Mouse (Mus musculus): Measurements from ENCODE around the gene Gm8439. TPM values are rescaled to one million over a fixed set of nuclear protein-coding genes. Genes with fewer than 3 reads are reported as not detected.
"Not testable (repeated sequence)": the region's sequence is repeated elsewhere in the genome, so short reads cannot be mapped to it uniquely, and the experiment has no call there.

The Gm8439 gene
- polyA plus RNA-seq, 1 experiment from 2014 or later, result not detected

GRCm38 (mm10) chr4:120581711-120582110 lies 6.8 kb upstream of the Gm8439 start:
- no peaks in the 10 kb centered on the region for H3K36me3 ChIP-seq
- ATAC-seq (ENCODE audit: borderline replicate concordance, extremely low read depth, low FRiP score, low TSS enrichment), result no peak
- no peak overlapping the region for H3K27ac ChIP-seq
- H3K9ac ChIP-seq, result no peak overlapping the region
- no peak overlapping the region for H3K4me3 ChIP-seq
- no peaks in the 10 kb centered on the region for H3K9me3 ChIP-seq
- no peaks in the 10 kb centered on the region; the same call in 1 of the 2 replicates for H3K27me3 ChIP-seq
- H3K4me1 ChIP-seq, result no peaks in the 10 kb centered on the region
- no peak overlapping the region for H3K4me2 ChIP-seq
- 74% methylated on average over 9 of the region's 9 CpGs for WGBS

GRCm38 (mm10) chr4:120586986-120587385 lies 1.6 kb upstream of the Gm8439 start:
- no peaks in the 10 kb centered on the region for H3K9me3 ChIP-seq
- 71% methylated on average over 1 of the region's 1 CpGs for WGBS
- H3K4me2 ChIP-seq, result no peak overlapping the region
- no peaks in the 10 kb centered on the region for H3K36me3 ChIP-seq
- H3K4me1 ChIP-seq, result 0 out of 2 replicates have a peak, but pooled peaks cover 8% of the 10 kb centered on the region
- no peaks in the 10 kb centered on the region; the same call in none of the 2 replicates for H3K27me3 ChIP-seq
- H3K9ac ChIP-seq, result no peak overlapping the region
- no peak overlapping the region for H3K4me3 ChIP-seq
- no peak for ATAC-seq (ENCODE audit: borderline replicate concordance, extremely low read depth, low FRiP score, low TSS enrichment)
- H3K27ac ChIP-seq, result no peak overlapping the region

- Histone ChIP-seq H3K4me2 (no peak overlapping the region), H3K27ac (no peak overlapping the region), H3K9ac (no peak overlapping the region), H3K36me3 (no peaks in the 10 kb centered on the region), H3K4me1 (0 out of 2 replicates have a peak, but pooled peaks cover 8% of the 10 kb centered on the region), H3K4me3 (no peak overlapping the region), H3K9me3 (no peaks in the 10 kb centered on the region), H3K27me3 (no peaks in the 10 kb centered on the region; the same call in none of the 2 replicates)
- ATAC-seq (ENCODE audit: borderline replicate concordance, extremely low read depth, low FRiP score, low TSS enrichment), result no peak
- WGBS, result 14% methylated on average over 3 of the region's 3 CpGs
These were observed 525 bp downstream of the Gm8439 start for GRCm38 (mm10) chr4:120589070-120589469.

GRCm38 (mm10) chr4:120589815-120590422 lies 1.4 kb downstream of the Gm8439 start:
- Histone ChIP-seq H3K4me3 (no peak overlapping the region), H3K4me2 (no peak overlapping the region), H3K27ac (no peak overlapping the region), H3K9ac (no peak overlapping the region), H3K9me3 (no peaks in the 10 kb centered on the region), H3K27me3 (no peaks in the 10 kb centered on the region; the same call in none of the 2 replicates), H3K36me3 (no peaks in the 10 kb centered on the region), H3K4me1 (0 out of 2 replicates have a peak, but pooled peaks cover 8% of the 10 kb centered on the region)
- peak; percentile 75; the same call in 1 of the 2 replicates for ATAC-seq (ENCODE audit: borderline replicate concordance, extremely low read depth, low FRiP score, low TSS enrichment)
- 25% methylated on average over 5 of the region's 5 CpGs for WGBS

- Histone ChIP-seq H3K36me3 (no peaks in the 10 kb centered on the region), H3K9me3 (no peaks in the 10 kb centered on the region), H3K9ac (no peak overlapping the region), H3K27ac (no peak overlapping the region), H3K4me3 (no peak overlapping the region), H3K27me3 (no peaks in the 10 kb centered on the region; the same call in 1 of the 2 replicates), H3K4me1 (0 out of 2 replicates have a peak, but pooled peaks cover 8% of the 10 kb centered on the region), H3K4me2 (no peak overlapping the region)
- 77% methylated on average over 4 of the region's 4 CpGs for WGBS
- no peak for ATAC-seq (ENCODE audit: borderline replicate concordance, extremely low read depth, low FRiP score, low TSS enrichment)
These were observed 2.4 kb downstream of the Gm8439 start for GRCm38 (mm10) chr4:120590973-120591372.

- H3K36me3 ChIP-seq; H3K4me3 ChIP-seq; H3K9me3 ChIP-seq; H3K27me3 ChIP-seq; H3K4me1 ChIP-seq; ATAC-seq (ENCODE audit: borderline replicate concordance, extremely low read depth, low FRiP score, low TSS enrichment); H3K27ac ChIP-seq; H3K4me2 ChIP-seq; H3K9ac ChIP-seq: not testable (repeated sequence)
- 91% methylated on average over 1 of the region's 1 CpGs for WGBS
These were observed 7.7 kb downstream of the Gm8439 start for GRCm38 (mm10) chr4:120596210-120596609.

- H3K9ac ChIP-seq, result no peak overlapping the region
- no peak for ATAC-seq (ENCODE audit: borderline replicate concordance, extremely low read depth, low FRiP score, low TSS enrichment)
- no peak overlapping the region for H3K27ac ChIP-seq
- H3K4me1 ChIP-seq, result no peaks in the 10 kb centered on the region
- H3K4me2 ChIP-seq, result no peak overlapping the region
- H3K9me3 ChIP-seq, result no peaks in the 10 kb centered on the region
- H3K27me3 ChIP-seq, result no peaks in the 10 kb centered on the region
- WGBS, result 33% methylated on average over 2 of the region's 2 CpGs
- no peak overlapping the region for H3K4me3 ChIP-seq
- no peaks in the 10 kb centered on the region for H3K36me3 ChIP-seq
These were observed 10.4 kb downstream of the Gm8439 start for GRCm38 (mm10) chr4:120598922-120599321.

- no peak overlapping the region for H3K9ac ChIP-seq
- no peak overlapping the region for H3K4me3 ChIP-seq
- H3K27ac ChIP-seq, result no peak overlapping the region
- no peaks in the 10 kb centered on the region for H3K4me1 ChIP-seq
- H3K9me3 ChIP-seq, result no peaks in the 10 kb centered on the region
- no peak for ATAC-seq (ENCODE audit: borderline replicate concordance, extremely low read depth, low FRiP score, low TSS enrichment)
- WGBS, result 33% methylated on average over 1 of the region's 1 CpGs
- H3K4me2 ChIP-seq, result no peak overlapping the region
- H3K27me3 ChIP-seq, result no peaks in the 10 kb centered on the region
- H3K36me3 ChIP-seq, result no peaks in the 10 kb centered on the region
These were observed 13.2 kb downstream of the Gm8439 start for GRCm38 (mm10) chr4:120601774-120602173.

GRCm38 (mm10) chr4:120602669-120603068 lies 14.1 kb downstream of the Gm8439 start:
- H3K9me3 ChIP-seq, result no peaks in the 10 kb centered on the region
- WGBS, result 65% methylated on average over 3 of the region's 3 CpGs
- no peak overlapping the region for H3K4me2 ChIP-seq
- no peak for ATAC-seq (ENCODE audit: borderline replicate concordance, extremely low read depth, low FRiP score, low TSS enrichment)
- no peaks in the 10 kb centered on the region for H3K27me3 ChIP-seq
- no peak overlapping the region for H3K4me3 ChIP-seq
- no peak overlapping the region for H3K9ac ChIP-seq
- H3K4me1 ChIP-seq, result no peaks in the 10 kb centered on the region
- no peak overlapping the region for H3K27ac ChIP-seq
- no peaks in the 10 kb centered on the region for H3K36me3 ChIP-seq

GRCm38 (mm10) chr4:120606941-120607340 lies 18.4 kb downstream of the Gm8439 start:
- WGBS, result 51% methylated on average over 3 of the region's 3 CpGs
- Histone ChIP-seq H3K27me3 (no peaks in the 10 kb centered on the region), H3K27ac (no peak overlapping the region), H3K9ac (no peak overlapping the region), H3K9me3 (no peaks in the 10 kb centered on the region), H3K4me1 (no peaks in the 10 kb centered on the region), H3K4me3 (no peak overlapping the region), H3K36me3 (no peaks in the 10 kb centered on the region), H3K4me2 (no peak overlapping the region)
- ATAC-seq (ENCODE audit: borderline replicate concordance, extremely low read depth, low FRiP score, low TSS enrichment), result no peak

GRCm38 (mm10) chr4:120611005-120611404 lies 22.5 kb downstream of the Gm8439 start:
- no peaks in the 10 kb centered on the region for H3K36me3 ChIP-seq
- H3K9me3 ChIP-seq, result no peaks in the 10 kb centered on the region
- H3K27ac ChIP-seq, result no peak overlapping the region
- no peak overlapping the region for H3K4me3 ChIP-seq
- H3K4me1 ChIP-seq, result peaks cover 8% of the 10 kb centered on the region
- whole genome bisulfite sequencing, result 82% methylated on average over 3 of the region's 3 CpGs
- no peak for ATAC-seq (ENCODE audit: borderline replicate concordance, extremely low read depth, low FRiP score, low TSS enrichment)
- no peaks in the 10 kb centered on the region for H3K27me3 ChIP-seq
- H3K9ac ChIP-seq, result no peak overlapping the region
- H3K4me2 ChIP-seq, result no peak overlapping the region

- no peak for ATAC-seq (ENCODE audit: borderline replicate concordance, extremely low read depth, low FRiP score, low TSS enrichment)
- H3K4me3 ChIP-seq, result no peak overlapping the region
- no peaks in the 10 kb centered on the region for H3K36me3 ChIP-seq
- no peaks in the 10 kb centered on the region for H3K27me3 ChIP-seq
- H3K9me3 ChIP-seq, result no peaks in the 10 kb centered on the region
- no peak overlapping the region for H3K27ac ChIP-seq
- no peak overlapping the region for H3K4me2 ChIP-seq
- WGBS, result 37% methylated on average over 9 of the region's 9 CpGs
- no peak overlapping the region for H3K9ac ChIP-seq
- H3K4me1 ChIP-seq, result peaks cover 17% of the 10 kb centered on the region
These were observed 23.9 kb downstream of the Gm8439 start for GRCm38 (mm10) chr4:120612304-120613080.

All from lung, embryonic 15.5 days (tissue).